Comparison of ENCODE assay signal across 19 mouse cellular contexts in genomic region chr2:38583982-38584381, GRCm38 (mm10). TPM values are rescaled to one million over a fixed set of nuclear protein-coding genes. Genes with fewer than 3 reads are reported as not detected.
DNase-seq lines count a peak whose midpoint lies in the region; ATAC-seq and TF ChIP-seq lines count a peak whose summit lies in the region.
"Had no signal": no experiment of that assay in that cellular context is flagged by ENCODE, and none has a peak within 500 bp of the region (broad histone marks: within the 10 kb centered on the region; RNA-seq: fewer than 3 reads in every experiment).

No protein-coding gene starts in this region.

- no peaks in the 10 kb centered on the region for H3K27me3 ChIP-seq in forebrain, embryonic 16.5 days (replicated peaks; ENCODE audit: control insufficient read depth, insufficient read depth, low read length)
- H3K27me3 ChIP-seq in midbrain, embryonic 13.5 days = no peaks in the 10 kb centered on the region
- H3K27me3 ChIP-seq in intestine, embryonic 16.5 days (replicated peaks; ENCODE audit: control insufficient read depth, insufficient read depth, low read length) = no peaks in the 10 kb centered on the region
- H3K27me3 ChIP-seq: kidney, embryonic 15.5 days; liver, embryonic 13.5 days had no signal

- TF ChIP-seq POLR2A in brain, embryonic 14.5 days (IDR thresholded peaks at IDR 0.05; ENCODE audit: borderline replicate concordance, extremely low read depth, insufficient read depth, insufficient read length, poor library complexity, severe bottlenecking) = no peak

- H3K9me3 ChIP-seq in forebrain, embryonic 16.5 days (ENCODE audit: control insufficient read depth, low read length) = no peaks in the 10 kb centered on the region
- H3K9me3 ChIP-seq in midbrain, embryonic 13.5 days = no peaks in the 10 kb centered on the region
- no peaks in the 10 kb centered on the region for H3K9me3 ChIP-seq in intestine, embryonic 16.5 days (ENCODE audit: control insufficient read depth, low read length)
- H3K9me3 ChIP-seq: G1E; heart, embryonic 10.5 days; kidney, embryonic 15.5 days; liver, embryonic 13.5 days had no signal

- peaks cover 39% of the 10 kb centered on the region for H3K4me1 ChIP-seq in forebrain, embryonic 16.5 days (replicated peaks; ENCODE audit: control insufficient read depth, insufficient read depth, low read length)
- H3K4me1 ChIP-seq in midbrain, embryonic 13.5 days (replicated peaks) = peaks cover 66% of the 10 kb centered on the region
- no peaks in the 10 kb centered on the region for H3K4me1 ChIP-seq in intestine, embryonic 16.5 days (ENCODE audit: control insufficient read depth, insufficient read depth, low read length)
- H3K4me1 ChIP-seq: kidney, embryonic 15.5 days had no signal

- peak overlapping the region; percentile 34; the same call in 1 of the 2 replicates for H3K27ac ChIP-seq in forebrain, embryonic 16.5 days (ENCODE audit: low read length)
- H3K27ac ChIP-seq in midbrain, embryonic 13.5 days = peak overlapping the region; percentile 91
- H3K27ac ChIP-seq in intestine, embryonic 16.5 days (ENCODE audit: low read length) = no peak overlapping the region
- H3K27ac ChIP-seq: heart, embryonic 10.5 days; kidney, embryonic 15.5 days; liver, embryonic 13.5 days had no signal

- peak; percentile 68 for DNase-seq in heart, adult 11 months
- DNase-seq in heart, adult 18-20 months = no peak
- peak; percentile 69 for DNase-seq in brain, embryonic 14.5 days (ENCODE audit: low read depth)
- DNase-seq in thymus, postnatal 25 days = no peak
- no peak for DNase-seq in urinary bladder, postnatal 10 days (ENCODE audit: low spot score)
- DNase-seq: adrenal gland, postnatal 36 days; gastrocnemius, postnatal 14 days; heart, postnatal 10 days; liver, embryonic 13.5 days; spleen, adult 18-20 months; thymus, adult 18-20 months had no signal

- no peak overlapping the region for H3K4me3 ChIP-seq in forebrain, embryonic 16.5 days (replicated peaks; ENCODE audit: low read length)
- H3K4me3 ChIP-seq in midbrain, embryonic 13.5 days (replicated peaks) = no peak overlapping the region
- H3K4me3 ChIP-seq in intestine, embryonic 16.5 days (ENCODE audit: low read length) = no peak overlapping the region
- H3K4me3 ChIP-seq: heart, embryonic 10.5 days; kidney, embryonic 15.5 days; liver, embryonic 13.5 days had no signal

- WGBS in forebrain, embryonic 16.5 days = 28% methylated on average over 2 of the region's 2 CpGs
- WGBS in midbrain, embryonic 13.5 days = 70% methylated on average over 2 of the region's 2 CpGs
- 74% methylated on average over 2 of the region's 2 CpGs for WGBS in intestine, embryonic 16.5 days

- H3K4me2 ChIP-seq in forebrain, embryonic 16.5 days (ENCODE audit: low read length) = no peak overlapping the region
- H3K4me2 ChIP-seq in midbrain, embryonic 13.5 days (replicated peaks) = no peak overlapping the region
- H3K4me2 ChIP-seq in intestine, embryonic 16.5 days (ENCODE audit: low read depth, low read length) = no peak overlapping the region
- H3K4me2 ChIP-seq: kidney, embryonic 15.5 days; liver, embryonic 13.5 days had no signal

- no peak for ATAC-seq in forebrain, embryonic 16.5 days
- ATAC-seq in midbrain, embryonic 13.5 days = no peak
- ATAC-seq in intestine, embryonic 16.5 days = no peak
- ATAC-seq: CD4-positive, CD25-positive, alpha-beta regulatory T cell, adult 4 months; inflammation-experienced regulatory T-cells, adult 6 months had no signal

- no peak overlapping the region for H3K9ac ChIP-seq in forebrain, embryonic 16.5 days (replicated peaks; ENCODE audit: low read depth, low read length)
- no peak overlapping the region for H3K9ac ChIP-seq in midbrain, embryonic 13.5 days (replicated peaks)
- H3K9ac ChIP-seq in intestine, embryonic 16.5 days (ENCODE audit: low read depth, low read length) = no peak overlapping the region
- H3K9ac ChIP-seq: kidney, embryonic 15.5 days; liver, embryonic 13.5 days had no signal

- H3K36me3 ChIP-seq in forebrain, embryonic 16.5 days (ENCODE audit: control insufficient read depth, insufficient read depth) = no peaks in the 10 kb centered on the region
- peaks cover 21% of the 10 kb centered on the region for H3K36me3 ChIP-seq in midbrain, embryonic 13.5 days
- H3K36me3 ChIP-seq in intestine, embryonic 16.5 days (ENCODE audit: control insufficient read depth, insufficient read depth, low read length) = peaks cover 17% of the 10 kb centered on the region

- no peak for TF ChIP-seq CTCF in brain, embryonic 14.5 days (IDR thresholded peaks at IDR 0.05; ENCODE audit: borderline replicate concordance, extremely low read depth, insufficient read depth, insufficient read length)

RNA-seq across cellular contexts. Expression of gene Psmb7, which starts 59.9 kb away (rescaled TPM):
- 100 to 1,000 TPM; 240 to 264 TPM for total RNA-seq in heart, adult 18-20 months (2021)
- polyA plus RNA-seq in brain, embryonic 14.5 days (2012; rRNA removed) = 265 and 300 TPM in 2 replicates
- polyA plus RNA-seq in forebrain, embryonic 16.5 days (2015; fragmentation: Nextera tagmentation; extraction: Ambion mirVana) = 289 and 291 TPM in 2 replicates
- polyA plus RNA-seq in midbrain, embryonic 13.5 days (2015; fragmentation: Nextera tagmentation; extraction: Ambion mirVana) = 310 and 330 TPM in 2 replicates
- polyA plus RNA-seq in intestine, embryonic 16.5 days (2015; fragmentation: Nextera tagmentation; extraction: Ambion mirVana) = 214 and 234 TPM in 2 replicates

Comparison
In these comparisons a context has a peak if more than half of its experiments do, and no peak if none do; other contexts are left out.
1. DNase-seq: peak in heart, adult 11 months (single experiment) and brain, embryonic 14.5 days (single experiment); none in heart, adult 18-20 months (0 of 2), thymus, postnatal 25 days (single experiment) and urinary bladder, postnatal 10 days (single experiment).